8 mouse cellular contexts compared by ENCODE assay signal in the genomic region with DNA sequence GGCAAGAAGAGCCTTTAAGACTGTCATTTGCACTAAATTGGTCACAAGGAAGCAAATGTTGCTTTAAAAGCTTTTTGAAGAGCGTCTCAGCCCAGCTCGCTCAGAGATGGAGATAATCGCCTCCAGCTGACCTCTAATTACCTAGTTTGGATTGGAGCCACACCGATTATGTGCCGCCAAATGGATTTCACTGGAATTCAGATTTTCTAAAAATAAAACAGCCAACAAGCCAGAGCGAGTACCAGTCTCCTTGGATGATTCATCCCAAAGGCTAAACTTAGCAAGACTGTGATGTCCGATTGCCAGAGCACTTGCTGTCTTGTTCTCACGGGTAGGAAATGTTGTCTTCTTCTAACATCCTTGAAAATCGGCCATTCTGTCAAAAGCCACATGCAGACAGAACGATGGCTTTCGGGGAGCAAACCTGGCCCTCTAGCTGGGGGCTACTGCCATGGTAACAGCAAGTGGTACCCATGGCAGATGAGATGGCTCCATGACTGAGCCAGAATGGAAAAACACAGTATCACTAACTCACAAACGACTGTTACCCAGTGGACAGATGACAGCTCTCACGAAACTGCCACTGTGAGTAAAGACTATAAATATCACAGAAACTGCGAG.
DNase-seq lines count a peak whose midpoint lies in the region; ATAC-seq lines count a peak whose summit lies in the region.
"Had no signal": no experiment of that assay in that cellular context is flagged by ENCODE, and none has a peak within 500 bp of the region (broad histone marks: within the 10 kb centered on the region; RNA-seq: fewer than 3 reads in every experiment).

No protein-coding gene starts in this region.

- intact Hi-C loops in gastrocnemius, postnatal 36 days (cut with DNase I) = loop anchor here (10.0 kb wide), 1 partner anchor 966 kb away; no protein-coding TSS in a partner anchor

- no peak for ATAC-seq in liver, embryonic 11.5 days (replicated peaks; ENCODE audit: low FRiP score)
- no peak for ATAC-seq in erythroid progenitor cell, adult 5-6 weeks (replicated peaks; ENCODE audit: low FRiP score, poor library complexity, severe bottlenecking)

- no peak overlapping the region for H3K4me3 ChIP-seq in liver, embryonic 11.5 days (ENCODE audit: low read depth, low read length)
- H3K4me3 ChIP-seq: limb, embryonic 12.5 days had no signal

- H3K9me3 ChIP-seq in liver, embryonic 11.5 days (ENCODE audit: control insufficient read depth, low read length) = no peaks in the 10 kb centered on the region
- H3K9me3 ChIP-seq: limb, embryonic 12.5 days had no signal

- H3K27me3 ChIP-seq in liver, embryonic 11.5 days (replicated peaks; ENCODE audit: control insufficient read depth, insufficient read depth, low read length) = no peaks in the 10 kb centered on the region
- H3K27me3 ChIP-seq: limb, embryonic 12.5 days had no signal

- peak; percentile 14 for DNase-seq in adrenal gland, postnatal 10 days
- peak; percentile 73 for DNase-seq in cerebellum, adult 8-10 months
- peak; percentile 5 to 12 for DNase-seq in gastrocnemius, postnatal 36 days
- peak; percentile 47 to 60 for DNase-seq in layer of hippocampus, postnatal 14 days (ENCODE audit: low spot score in 2 of 2)
- no peak for DNase-seq in liver, embryonic 11.5 days (ENCODE audit: low spot score)
- no peak for DNase-seq in spleen, adult 12 weeks (ENCODE audit: low spot score)

- H3K9ac ChIP-seq in liver, embryonic 11.5 days (ENCODE audit: low read depth, low read length) = no peak overlapping the region
- H3K9ac ChIP-seq: limb, embryonic 12.5 days had no signal

- no peaks in the 10 kb centered on the region for H3K4me1 ChIP-seq in liver, embryonic 11.5 days (replicated peaks; ENCODE audit: control insufficient read depth, insufficient read depth, low read length)

- no peak overlapping the region for H3K4me2 ChIP-seq in liver, embryonic 11.5 days
- H3K4me2 ChIP-seq: limb, embryonic 12.5 days had no signal

- WGBS in liver, embryonic 11.5 days = 68% methylated on average over 14 of the region's 14 CpGs

- H3K27ac ChIP-seq in liver, embryonic 11.5 days (ENCODE audit: low read depth, low read length) = no peak overlapping the region
- H3K27ac ChIP-seq: limb, embryonic 12.5 days had no signal

- no peaks in the 10 kb centered on the region for H3K36me3 ChIP-seq in liver, embryonic 11.5 days (ENCODE audit: control insufficient read depth, insufficient read depth, low read length)
- H3K36me3 ChIP-seq: limb, embryonic 12.5 days had no signal

Comparison
In these comparisons a context has a peak if more than half of its experiments do, and no peak if none do; other contexts are left out.
1. DNase-seq: peak in adrenal gland, postnatal 10 days (single experiment), cerebellum, adult 8-10 months (single experiment), gastrocnemius, postnatal 36 days (2 of 2) and layer of hippocampus, postnatal 14 days (2 of 2); none in liver, embryonic 11.5 days (single experiment) and spleen, adult 12 weeks (single experiment).